Mouse (Mus musculus): ENCODE results near the gene Eif4h.

Gene Eif4h

GRCm38 (mm10) chr5:134639269-134639682, at the start of gene Eif4h:
Eif4h (minus strand) TSS chr5:134639490.
- DNase-seq = peak; percentile 96 to 97

- DNase-seq = peak; percentile 100
These were observed 49.5 kb upstream of the Eif4h start for GRCm38 (mm10) chr5:134688718-134689284.

GRCm38 (mm10) chr5:134688086-134688717, 48.9 kb upstream of the Eif4h start, which contains the start of gene Limk1:
Limk1 (minus strand) TSS chr5:134688598.
- no peak for DNase-seq

GRCm38 (mm10) chr5:134687187-134687586, 47.9 kb upstream of the Eif4h start:
- DNase-seq = no peak

GRCm38 (mm10) chr5:134686541-134686940, 47.3 kb upstream of the Eif4h start:
- DNase-seq = no peak

GRCm38 (mm10) chr5:134684398-134684797, 45.1 kb upstream of the Eif4h start:
- DNase-seq = no peak

- no peak for DNase-seq
These were observed 44.5 kb upstream of the Eif4h start for GRCm38 (mm10) chr5:134683813-134684212.

- peak; percentile 39 to 54 for DNase-seq
These were observed 40.9 kb upstream of the Eif4h start for GRCm38 (mm10) chr5:134680238-134680637.

GRCm38 (mm10) chr5:134678827-134679546, 39.7 kb upstream of the Eif4h start:
- DNase-seq = peak in 1 of 2 experiments; percentile 35

GRCm38 (mm10) chr5:134678031-134678430, 38.7 kb upstream of the Eif4h start:
- DNase-seq = peak; percentile 38 to 54

GRCm38 (mm10) chr5:134677491-134677890, 38.2 kb upstream of the Eif4h start:
- DNase-seq = no peak

GRCm38 (mm10) chr5:134675956-134676759, 36.9 kb upstream of the Eif4h start:
- DNase-seq = peak; percentile 91 to 95

- DNase-seq = no peak
These were observed 35.7 kb upstream of the Eif4h start for GRCm38 (mm10) chr5:134674977-134675376.

GRCm38 (mm10) chr5:134672611-134673010, 33.3 kb upstream of the Eif4h start:
- no peak for DNase-seq

GRCm38 (mm10) chr5:134672198-134672516, 32.9 kb upstream of the Eif4h start:
- no peak for DNase-seq

GRCm38 (mm10) chr5:134671335-134672197, 32.3 kb upstream of the Eif4h start:
- no peak for DNase-seq

- no peak for DNase-seq
These were observed 29.9 kb upstream of the Eif4h start for GRCm38 (mm10) chr5:134669001-134669708.

- peak; percentile 29 to 50 for DNase-seq
These were observed 29.2 kb upstream of the Eif4h start for GRCm38 (mm10) chr5:134668495-134668894.

- no peak for DNase-seq
These were observed 17.4 kb upstream of the Eif4h start for GRCm38 (mm10) chr5:134656708-134657107.

GRCm38 (mm10) chr5:134652015-134652414, 12.7 kb upstream of the Eif4h start:
- peak; percentile 87 to 91 for DNase-seq

- DNase-seq = peak; percentile 72 to 77
These were observed 11.6 kb upstream of the Eif4h start for GRCm38 (mm10) chr5:134650926-134651325.
